Mouse (Mus musculus) hindbrain, embryonic 10.5 days (tissue): ENCODE measurements around the gene Ugt2b37. TPM values are rescaled to one million over a fixed set of nuclear protein-coding genes. Genes with fewer than 3 reads are reported as not detected.
A peak's percentile ranks its signal among the peaks of the same experiment; 100 is the strongest.
"Not testable (repeated sequence)": the region's sequence is repeated elsewhere in the genome, so short reads cannot be mapped to it uniquely, and the experiment has no call there.

Source experiments
- DNase-seq: peaks from one replicate; pipeline ENCODE4 v3.0.0-alpha.2; 2017; ENCODE audit warnings: low spot score
- H3K27ac ChIP-seq: fragments of 300-500 bp; sonication (generic); 2 replicates; pipeline ENCODE4 v1.5.1; 2016; ENCODE audit warnings: mild to moderate bottlenecking, moderate library complexity
- H3K27me3 ChIP-seq: fragments of 300-500 bp; sonication (generic); 2 replicates; pipeline ENCODE4 v1.6.1; 2016; ENCODE audit warnings: mild to moderate bottlenecking; ENCODE audit not compliant: poor library complexity, insufficient read depth, severe bottlenecking
- H3K36me3 ChIP-seq: fragments of 300-500 bp; sonication (generic); 2 replicates; pipeline ENCODE4 v1.6.1; 2016; ENCODE audit warnings: mild to moderate bottlenecking, moderate library complexity
- H3K4me1 ChIP-seq: fragments of 300-500 bp; sonication (generic); replicated peaks from 2 replicates; pipeline ENCODE4 v1.6.1; 2016; ENCODE audit warnings: mild to moderate bottlenecking
- H3K4me3 ChIP-seq: fragments of 300-500 bp; sonication (generic); 2 replicates; pipeline ENCODE4 v1.5.1; 2016; ENCODE audit warnings: mild to moderate bottlenecking, moderate library complexity
- H3K9me3 ChIP-seq: fragments of 300-500 bp; sonication (generic); 2 replicates; pipeline ENCODE4 v1.6.1; 2016; ENCODE audit warnings: mild to moderate bottlenecking, moderate library complexity
- WGBS: fragments of 180-500 bp; shearing (Covaris S2); methylation state at CpG from one replicate; pipeline ENCODE4 v1.1.7; 2016; 5-methylcytosine and 5-hydroxymethylcytosine counted together
- polyA plus RNA-seq: library from polyadenylated mRNA; unstranded; fragments of >200 nt; fragmentation: Nextera tagmentation; extraction: Ambion mirVana; gene quantifications from 2 replicates; pipeline ENCODE4 v1.2.1, GENCODE M21; 2016

Ugt2b37 gene
- not detected in 2 replicates for polyA plus RNA-seq

GRCm38 (mm10) chr5:87254676-87255075, at the start of gene Ugt2b37:
Gene Ugt2b37 (minus strand): TSS chr5:87254804.
- H3K4me3 ChIP-seq = not testable (repeated sequence)
- 87% methylated on average over 3 of the region's 3 CpGs for WGBS

GRCm38 (mm10) chr5:87286180-87286579, 31.6 kb upstream of the Ugt2b37 start:
- H3K36me3 ChIP-seq, H3K27ac ChIP-seq, H3K27me3 ChIP-seq, H3K4me3 ChIP-seq, DNase-seq, H3K9me3 ChIP-seq, H3K4me1 ChIP-seq: not testable (repeated sequence)
- 90% methylated on average over 4 of the region's 4 CpGs for WGBS

More at GRCm38 (mm10) chr5:87254676-87255075, at the start of gene Ugt2b37:
- DNase-seq, H3K4me1 ChIP-seq, H3K27me3 ChIP-seq, H3K27ac ChIP-seq, H3K9me3 ChIP-seq, H3K36me3 ChIP-seq: not testable (repeated sequence)

- DNase-seq, H3K27ac ChIP-seq, H3K9me3 ChIP-seq, H3K4me1 ChIP-seq, H3K36me3 ChIP-seq, H3K4me3 ChIP-seq, H3K27me3 ChIP-seq: not testable (repeated sequence)
- 88% methylated on average over 4 of the region's 4 CpGs for WGBS
Observed at GRCm38 (mm10) chr5:87275986-87276385, 21.4 kb upstream of the Ugt2b37 start.

- no peak overlapping the region for H3K27ac ChIP-seq
- 0 out of 2 replicates have a peak, but pooled peaks cover 4% of the 10 kb centered on the region for H3K9me3 ChIP-seq
- no peaks in the 10 kb centered on the region for H3K36me3 ChIP-seq
- WGBS = 88% methylated on average over 6 of the region's 6 CpGs
- no peaks in the 10 kb centered on the region for H3K4me1 ChIP-seq
- no peaks in the 10 kb centered on the region for H3K27me3 ChIP-seq
- H3K4me3 ChIP-seq = no peak overlapping the region
- DNase-seq = no peak
Observed at GRCm38 (mm10) chr5:87275581-87275980, 21.0 kb upstream of the Ugt2b37 start.

- no peaks in the 10 kb centered on the region for H3K9me3 ChIP-seq
- H3K4me3 ChIP-seq = no peak overlapping the region
- H3K36me3 ChIP-seq = no peaks in the 10 kb centered on the region
- DNase-seq = no peak
- no peaks in the 10 kb centered on the region for H3K4me1 ChIP-seq
- no peak overlapping the region for H3K27ac ChIP-seq
- H3K27me3 ChIP-seq = no peaks in the 10 kb centered on the region
- 87% methylated on average over 3 of the region's 3 CpGs for WGBS
Observed at GRCm38 (mm10) chr5:87255831-87256230, 1.2 kb upstream of the Ugt2b37 start.

- H3K4me1 ChIP-seq, H3K36me3 ChIP-seq, H3K9me3 ChIP-seq, H3K4me3 ChIP-seq, H3K27me3 ChIP-seq, H3K27ac ChIP-seq: not testable (repeated sequence)
- peak; percentile 3 for DNase-seq
Observed at GRCm38 (mm10) chr5:87242140-87242539, 12.5 kb downstream of the Ugt2b37 start.

- not testable (repeated sequence) for H3K36me3 ChIP-seq, H3K27me3 ChIP-seq, H3K9me3 ChIP-seq, H3K27ac ChIP-seq, H3K4me1 ChIP-seq, DNase-seq, H3K4me3 ChIP-seq
- 80% methylated on average over 2 of the region's 2 CpGs for WGBS
Observed at GRCm38 (mm10) chr5:87196430-87196829, 58.2 kb downstream of the Ugt2b37 start.

Other genes with a start within 250 kb of the Ugt2b37 start
- not detected in 2 replicates for gene Ugt2b36, start 162.2 kb downstream of the Ugt2b37 start, polyA plus RNA-seq
- gene Ugt2b5, start 114.5 kb downstream of the Ugt2b37 start, polyA plus RNA-seq = 0.08 TPM in 1 of 2 replicates, not detected in the other
- gene Ugt2a3, start 82.4 kb upstream of the Ugt2b37 start, polyA plus RNA-seq = not detected in 2 replicates
- not detected in 2 replicates for gene Ugt2b38, start 169.4 kb upstream of the Ugt2b37 start, polyA plus RNA-seq
- gene Ugt2a2, start 227.5 kb upstream of the Ugt2b37 start, polyA plus RNA-seq = not detected in 2 replicates
- gene Gm43638, start 232.0 kb upstream of the Ugt2b37 start, polyA plus RNA-seq = not detected in 2 replicates
- not detected in 2 replicates for gene Ugt2a1, start 236.1 kb upstream of the Ugt2b37 start, polyA plus RNA-seq